Mouse (Mus musculus) MEL (cell line): ENCODE data around the gene Ggcx. TPM values are rescaled to one million over a fixed set of nuclear protein-coding genes. Genes with fewer than 3 reads are reported as not detected.

ENCODE experiments used
- DNase-seq: peaks from one replicate; pipeline ENCODE4 v3.0.0; 2011; ENCODE audit warnings: low read depth, low spot score
- H3K27ac ChIP-seq: 2 replicates; pipeline ENCODE4 v1.5.1; 2012; ENCODE audit warnings: low read depth, mild to moderate bottlenecking, control low read depth, low read length, moderate library complexity; ENCODE audit not compliant: control insufficient read depth
- H3K27me3 ChIP-seq, 2 experiments: fragments of 150-350 bp in 1 of 2; sonication (generic) in 1 of 2; 2 replicates each; pipeline ENCODE4 v1.6.1; 2012; ENCODE audit warnings: low read length in 2 of 2, mild to moderate bottlenecking in 2 of 2, improper control_type of control experiment in 1 of 2, moderate library complexity in 1 of 2; ENCODE audit not compliant: insufficient read depth in 2 of 2, control insufficient read depth in 1 of 2
- H3K36me3 ChIP-seq, 2 experiments: 2 replicates each; pipeline ENCODE4 v1.6.1; 2012 to 2014; ENCODE audit warnings: low read length in 2 of 2, improper control_type of control experiment in 1 of 2, inconsistent platforms in 1 of 2, mild to moderate bottlenecking in 1 of 2; ENCODE audit not compliant: insufficient read depth in 2 of 2, control insufficient read depth in 1 of 2
- H3K4me1 ChIP-seq, 2 experiments: fragments of 150-350 bp in 1 of 2; sonication (generic) in 1 of 2; 2 replicates each; pipeline ENCODE4 v1.6.1; 2012; ENCODE audit warnings: low read length in 2 of 2, improper control_type of control experiment in 1 of 2, mild to moderate bottlenecking in 1 of 2; ENCODE audit not compliant: insufficient read depth in 2 of 2, control insufficient read depth in 1 of 2
- H3K4me3 ChIP-seq, 2 experiments: fragments of 150-350 bp in 1 of 2; sonication (generic) in 1 of 2; 2 replicates each; pipeline ENCODE4 v1.5.1; 2012; ENCODE audit warnings: low read depth in 2 of 2, low read length in 2 of 2, mild to moderate bottlenecking in 2 of 2, moderate library complexity in 2 of 2, control low read depth in 1 of 2, improper control_type of control experiment in 1 of 2; ENCODE audit not compliant: control insufficient read depth in 1 of 2, insufficient read depth in 1 of 2
- H3K79me2 ChIP-seq: 2 replicates; pipeline ENCODE4 v1.6.1; 2012; ENCODE audit warnings: mild to moderate bottlenecking, low read length, moderate library complexity; ENCODE audit not compliant: control insufficient read depth, poor library complexity, insufficient read depth
- H3K9ac ChIP-seq: 2 replicates; pipeline ENCODE4 v1.6.1; 2012; ENCODE audit warnings: low read depth, mild to moderate bottlenecking, control low read depth, low read length, moderate library complexity; ENCODE audit not compliant: control insufficient read depth, poor library complexity, severe bottlenecking
- H3K9me3 ChIP-seq: fragments of 150-350 bp; sonication (generic); replicated peaks from 2 replicates; pipeline ENCODE4 v1.6.1; 2012; ENCODE audit warnings: mild to moderate bottlenecking, low read length, improper control_type of control experiment, moderate library complexity; ENCODE audit not compliant: insufficient read depth
- BHLHE40 ChIP-seq: IDR thresholded peaks from 2 replicates; pipeline ENCODE4 v1.6.1; 2012; ENCODE audit warnings: low read depth, mild to moderate bottlenecking, inconsistent platforms, low read length, improper control_type of control experiment, borderline replicate concordance
- CTCF ChIP-seq, 3 experiments: IDR thresholded peaks in 2 of 3; conservative IDR thresholded peaks in 1 of 3; 2 replicates each; pipeline ENCODE4 v1.5.1; 2011 to 2012; ENCODE audit warnings: low read length in 3 of 3, low read depth in 2 of 3, mild to moderate bottlenecking in 2 of 3, improper control_type of control experiment in 1 of 3, inconsistent platforms in 1 of 3, mixed read lengths in 1 of 3, moderate library complexity in 1 of 3; ENCODE audit not compliant: control insufficient read depth in 1 of 3, insufficient read depth in 1 of 3, poor library complexity in 1 of 3, severe bottlenecking in 1 of 3
- E2F4 ChIP-seq: IDR thresholded peaks from 2 replicates; pipeline ENCODE4 v1.6.1; 2011; ENCODE audit warnings: low read depth, low read length, improper control_type of control experiment, borderline replicate concordance
- ETS1 ChIP-seq: IDR thresholded peaks from 2 replicates; pipeline ENCODE4 v1.6.1; 2012; ENCODE audit warnings: low read depth, mild to moderate bottlenecking, inconsistent platforms, low read length, improper control_type of control experiment, moderate library complexity
- GABPA ChIP-seq: IDR thresholded peaks from 2 replicates; pipeline ENCODE4 v1.6.1; 2012; ENCODE audit warnings: low read depth, mild to moderate bottlenecking, inconsistent platforms, low read length, improper control_type of control experiment, moderate library complexity
- KAT2A ChIP-seq: conservative IDR thresholded peaks from 2 replicates; pipeline ENCODE4 v1.6.1; 2012; ENCODE audit warnings: low read depth, low read length, improper control_type of control experiment, inconsistent platforms
- MAFK ChIP-seq: IDR thresholded peaks from 2 replicates; pipeline ENCODE4 v1.6.1; 2011; ENCODE audit warnings: low read depth, mild to moderate bottlenecking, low read length, improper control_type of control experiment, borderline replicate concordance
- MEF2A ChIP-seq: IDR thresholded peaks from 2 replicates; pipeline ENCODE4 v1.6.1; 2014; ENCODE audit warnings: low read depth, mild to moderate bottlenecking, inconsistent platforms, low read length, improper control_type of control experiment; ENCODE audit not compliant: poor library complexity, insufficient replicate concordance, severe bottlenecking; ENCODE audit errors: extremely low read depth
- MXI1 ChIP-seq: IDR thresholded peaks from 2 replicates; pipeline ENCODE4 v1.6.1; 2011; ENCODE audit warnings: mild to moderate bottlenecking, low read depth, low read length, improper control_type of control experiment
- MYC ChIP-seq: IDR thresholded peaks from 2 replicates; pipeline ENCODE4 v1.6.1; 2011; ENCODE audit warnings: low read depth, mild to moderate bottlenecking, low read length, improper control_type of control experiment, moderate library complexity
- NELFE ChIP-seq: IDR thresholded peaks from 2 replicates; pipeline ENCODE4 v1.6.1; 2011; ENCODE audit warnings: low read depth, low read length, improper control_type of control experiment
- POLR2A ChIP-seq, 2 experiments: IDR thresholded peaks; 2 replicates each; pipeline ENCODE4 v1.6.1; 2011 to 2012; ENCODE audit warnings: low read length in 2 of 2, mild to moderate bottlenecking in 2 of 2, control low read depth in 1 of 2, improper control_type of control experiment in 1 of 2, low read depth in 1 of 2, moderate library complexity in 1 of 2; ENCODE audit not compliant: control insufficient read depth in 1 of 2, insufficient read depth in 1 of 2, poor library complexity in 1 of 2
- POLR2AphosphoS5 ChIP-seq: IDR thresholded peaks from 2 replicates; pipeline ENCODE4 v1.6.1; 2012; ENCODE audit warnings: low read depth, borderline replicate concordance, mild to moderate bottlenecking, inconsistent platforms, low read length, moderate library complexity, mixed read lengths
- TAL1 ChIP-seq: IDR thresholded peaks from 2 replicates; pipeline ENCODE4 v1.6.1; 2012; ENCODE audit warnings: mild to moderate bottlenecking, inconsistent platforms, low read length, moderate library complexity, mixed read lengths
- TBP ChIP-seq: IDR thresholded peaks from 2 replicates; pipeline ENCODE4 v1.8.0; 2011; ENCODE audit warnings: low read depth, low read length, improper control_type of control experiment
- TCF12 ChIP-seq: IDR thresholded peaks from 2 replicates; pipeline ENCODE4 v1.6.1; 2014; ENCODE audit warnings: low read depth, mild to moderate bottlenecking, inconsistent platforms, low read length, improper control_type of control experiment, moderate library complexity
- UBTF ChIP-seq: IDR thresholded peaks from 2 replicates; pipeline ENCODE4 v1.6.1; 2012; ENCODE audit warnings: low read depth, mild to moderate bottlenecking, inconsistent platforms, low read length, improper control_type of control experiment, moderate library complexity, borderline replicate concordance; ENCODE audit not compliant: insufficient read depth
- ZKSCAN1 ChIP-seq: IDR thresholded peaks from 2 replicates; pipeline ENCODE4 v1.6.1; 2012; ENCODE audit warnings: low read depth, mild to moderate bottlenecking, inconsistent platforms, low read length, improper control_type of control experiment, moderate library complexity
- polyA plus RNA-seq, 2 experiments: library from polyadenylated mRNA; stranded (reverse) in 1 of 2; unstranded in 1 of 2; fragments of >175 nt in 1 of 2; fragments of >200 nt in 1 of 2; gene quantifications; 2 replicates each; pipeline versions ENCODE4 v1.2.1 to v1.2.4; 2012; ENCODE audit warnings: low replicate concordance in 2 of 2, low read depth in 1 of 2; ENCODE audit not compliant: insufficient read length in 2 of 2, insufficient read depth in 1 of 2, missing spikeins in 1 of 2
- total RNA-seq: library from RNA; depleted of rRNA; stranded (reverse); fragments of 300-350 nt; gene quantifications from 2 replicates; pipeline ENCODE4 v1.2.3, GENCODE M21; 2012

Gene Ggcx
- total and polyA plus RNA-seq, 3 experiments: 5.2 to 5.4 TPM; not detected in 1

- peak overlapping the region; percentile 69 for H3K9ac ChIP-seq
Measured at GRCm38 (mm10) chr6:72382494-72382893, 31.6 kb upstream of the Ggcx start.

GRCm38 (mm10) chr6:72383142-72383820, 30.8 kb upstream of the Ggcx start:
- TF ChIP-seq NELFE (no peak), UBTF (no peak), TCF12 (no peak), TAL1 (no peak), E2F4 (no peak), TBP (no peak), KAT2A (no peak), BHLHE40 (no peak)
- Histone ChIP-seq H3K9me3 (no peaks in the 10 kb centered on the region), H3K27me3 (no peaks in the 10 kb centered on the region), H3K36me3 (peaks cover 2 to 55% of the 10 kb centered on the region in 2 experiments; a peak in 3 of 4 replicates), H3K27ac (peak overlapping the region; percentile 99), H3K4me3 (peak overlapping the region; percentile 4 to 14), H3K79me2 (peaks cover 64% of the 10 kb centered on the region), H3K9ac (peak overlapping the region; percentile 69), H3K4me1 (peaks cover 15 to 53% of the 10 kb centered on the region in 2 experiments)
- peak; percentile 82 for DNase-seq

More at GRCm38 (mm10) chr6:72382494-72382893, 31.6 kb upstream of the Ggcx start:
- Histone ChIP-seq H3K79me2 (peaks cover 64% of the 10 kb centered on the region), H3K27ac (peak overlapping the region; percentile 99), H3K4me1 (peaks cover 17 to 46% of the 10 kb centered on the region in 2 experiments), H3K27me3 (no peaks in the 10 kb centered on the region), H3K4me3 (no peak overlapping the region; a peak in 1 of 4 replicates), H3K36me3 (peaks cover 8 to 54% of the 10 kb centered on the region in 2 experiments), H3K9me3 (no peaks in the 10 kb centered on the region)
- TF ChIP-seq MXI1 (no peak), POLR2A (IDR thresholded peaks at IDR 0.05; ENCODE audit: control insufficient read depth in 1 of 2, insufficient read depth in 1 of 2, low read depth in 1 of 2, low read length in 2 of 2, poor library complexity in 1 of 2) (no peak), GABPA (no peak), TAL1 (no peak), MEF2A (no peak), POLR2AphosphoS5 (no peak), MYC (no peak), ETS1 (no peak), KAT2A (no peak), CTCF (IDR thresholded peaks at IDR 0.05 in 2 of 3, conservative IDR thresholded peaks at IDR 0.05 in 1 of 3; ENCODE audit: control insufficient read depth in 1 of 3, insufficient read depth in 1 of 3, low read depth in 2 of 3, low read length in 3 of 3, poor library complexity in 1 of 3, severe bottlenecking in 1 of 3) (no peak), MAFK (no peak), ZKSCAN1 (no peak)
- DNase-seq: no peak
